Mouse (Mus musculus) left cerebral cortex, adult 6 months (tissue): Measurements from ENCODE around the gene Mcoln1. TPM values are rescaled to one million over a fixed set of nuclear protein-coding genes. Genes with fewer than 3 reads are reported as not detected.

Experiments used
- long read RNA-seq, 2 experiments: library from polyadenylated mRNA; unstranded; transcript quantifications; one replicate each; pipeline ENCODE4 v2.0.0; 2019 to 2020
- polyA plus RNA-seq: library from polyadenylated mRNA; unstranded; fragments of <200 nt; fragmentation: Nextera tagmentation; gene quantifications from 2 replicates; pipeline ENCODE4 v1.2.3, GENCODE M21; 2021

Mcoln1 gene
- polyA plus RNA-seq, result 37.8 and 71.3 TPM in 2 replicates
- long read RNA-seq, experiment 1, transcript Mcoln1-201 (14 exons, 2,065 nt), result major isoform, 184 of 211 reads
- long read RNA-seq, experiment 1, partial matches to known transcripts, result 12 of 211 reads
- long read RNA-seq, experiment 1, other reads (novel, unspliced or antisense), result 15 of 211 reads
- long read RNA-seq, experiment 2, transcript Mcoln1-201 (14 exons, 2,065 nt), result major isoform, 19 of 38 reads
- long read RNA-seq, experiment 2, partial matches to known transcripts, result 13 of 38 reads
- long read RNA-seq, experiment 2, other reads (novel, unspliced or antisense), result 5 of 38 reads

GRCm38 (mm10) chr8:3500235-3501090, at the start of gene Mcoln1:
Gene Mcoln1, plus strand, starts transcription at chr8:3500457.

DNA sequence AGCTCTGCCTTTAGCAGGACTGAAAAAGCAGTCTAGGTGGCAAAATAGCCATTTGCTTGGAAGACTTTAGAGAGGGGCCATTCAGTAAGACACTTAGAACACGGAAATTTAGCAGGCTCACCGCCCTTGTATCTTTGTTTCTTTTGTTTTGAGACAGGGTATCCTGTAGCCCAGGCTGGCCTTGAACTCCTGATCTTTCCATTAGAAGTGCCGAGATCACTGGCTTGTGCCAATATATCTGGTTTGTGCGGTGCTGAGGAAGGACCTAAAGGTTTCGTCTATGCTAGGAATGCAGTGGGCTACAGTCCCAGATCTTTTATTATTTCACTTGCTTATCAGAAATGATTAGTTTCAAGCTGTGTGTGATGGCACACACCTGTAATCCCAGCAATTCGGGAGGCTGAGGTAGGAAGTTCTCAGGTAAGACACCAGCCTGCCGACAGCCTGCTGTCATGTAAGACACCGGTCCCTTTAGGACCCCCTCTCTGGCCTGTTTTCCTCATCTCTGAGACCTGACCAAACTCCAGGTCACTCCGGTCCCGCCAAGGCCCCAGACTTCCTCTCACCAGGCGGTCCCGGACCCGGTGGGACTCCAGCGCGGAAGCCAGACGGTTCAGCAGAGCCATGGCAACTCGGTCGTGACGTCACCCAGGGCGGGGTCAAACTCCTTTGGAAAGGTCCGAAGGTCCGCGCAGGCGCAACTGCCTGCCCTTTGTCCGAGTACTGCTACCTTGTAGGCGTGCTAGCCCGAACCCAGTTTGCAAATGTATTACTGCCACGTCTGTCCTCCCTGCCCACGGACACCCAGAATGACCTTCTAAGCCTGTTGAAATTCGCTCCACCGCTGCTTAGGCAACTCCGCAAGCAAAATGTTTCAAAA, 33.0 kb upstream of the Mcoln1 start, which contains the start of gene Pex11g:
Pex11g (minus strand) TSS at position 675 of the 880 bp plus-strand sequence.

GRCm38 (mm10) chr8:3470562-3470961, 29.7 kb upstream of the Mcoln1 start, which contains the start of gene Tex45:
Gene Tex45, plus strand, starts transcription at chr8:3470862.

DNA sequence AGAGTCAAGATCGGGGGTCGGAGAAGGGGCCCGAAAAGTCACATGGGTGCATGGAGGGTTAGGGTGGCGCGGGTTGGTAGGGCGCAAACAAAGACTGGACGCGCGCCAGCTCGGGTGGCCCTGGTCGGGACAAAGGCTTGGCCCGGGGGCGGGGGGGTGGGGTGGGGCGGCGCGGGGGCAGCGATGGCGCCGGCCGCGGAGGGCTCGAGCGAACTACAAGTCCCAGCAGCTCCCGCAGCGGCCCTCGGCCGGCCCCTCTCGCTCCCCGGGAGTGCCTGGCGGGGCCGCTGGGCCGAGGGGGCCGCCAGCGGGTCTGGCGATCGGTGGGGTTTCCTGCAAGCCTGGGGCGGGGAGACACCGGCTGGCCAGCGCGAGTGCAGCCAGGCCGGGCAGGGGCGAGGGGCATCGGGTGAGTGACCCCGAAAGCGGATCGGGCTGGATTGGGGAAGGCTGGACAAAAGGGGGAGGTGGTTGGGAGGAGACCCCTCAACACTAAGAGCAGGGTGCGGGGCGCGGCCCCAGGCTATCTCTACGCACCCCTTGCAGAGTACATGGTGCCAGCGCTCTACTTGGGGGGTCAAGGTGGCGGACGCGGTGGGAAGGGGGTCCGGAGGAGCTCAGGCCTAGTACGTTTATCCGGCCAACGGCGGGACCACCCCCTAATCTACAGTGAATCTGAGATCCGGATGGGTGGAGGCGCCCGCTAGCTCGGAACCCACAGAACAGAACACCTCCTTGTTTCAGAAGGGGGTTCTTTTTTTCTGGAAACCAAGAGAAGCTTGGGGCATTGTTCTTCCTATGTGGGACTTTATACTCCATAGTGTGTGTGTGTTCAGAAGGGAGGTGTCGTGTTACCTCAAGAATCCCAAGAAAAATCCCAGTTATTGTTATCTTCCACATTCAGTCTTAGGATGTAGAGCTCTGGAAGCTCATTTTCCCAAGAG, 7.1 kb upstream of the Mcoln1 start, which contains the start of gene Zfp358:
Zfp358 (plus strand) TSS at position 238 of the 944 bp plus-strand sequence.

GRCm38 (mm10) chr8:3515260-3515671, 15.0 kb downstream of the Mcoln1 start, which contains the start of gene Pnpla6:
Gene Pnpla6, plus strand, starts transcription at chr8:3515384.

Other genes starting within 250 kb of the Mcoln1 start
- gene Insr, start 220.8 kb upstream of the Mcoln1 start, polyA plus RNA-seq, result 10.0 and 21.4 TPM in 2 replicates
- not detected in 2 replicates for gene A430078G23Rik, start 147.0 kb upstream of the Mcoln1 start, polyA plus RNA-seq
- gene Arhgef18, start 107.5 kb upstream of the Mcoln1 start, polyA plus RNA-seq, result 4.1 and 6.3 TPM in 2 replicates
- 1.1 and 1.6 TPM in 2 replicates for gene Pex11g, start 32.8 kb upstream of the Mcoln1 start, polyA plus RNA-seq
- gene Tex45, start 29.6 kb upstream of the Mcoln1 start, polyA plus RNA-seq, result 0.06 TPM in 1 of 2 replicates, not detected in the other
- gene Zfp358, start 7.3 kb upstream of the Mcoln1 start, polyA plus RNA-seq, result 8.2 and 24.2 TPM in 2 replicates
- 10.3 and 13.0 TPM in 2 replicates for gene Pnpla6, start 14.9 kb downstream of the Mcoln1 start, polyA plus RNA-seq
- 0.14 and 0.26 TPM in 2 replicates for gene C330021F23Rik, start 67.5 kb downstream of the Mcoln1 start, polyA plus RNA-seq
- gene Camsap3, start 86.8 kb downstream of the Mcoln1 start, polyA plus RNA-seq, result 5.9 and 11.8 TPM in 2 replicates
- gene Xab2, start 120.9 kb downstream of the Mcoln1 start, polyA plus RNA-seq, result 21.7 and 27.5 TPM in 2 replicates
- gene Pet100, start 121.1 kb downstream of the Mcoln1 start, polyA plus RNA-seq, result 129 and 140 TPM in 2 replicates
- 0.61 TPM in 1 of 2 replicates, not detected in the other for gene Pcp2, start 125.1 kb downstream of the Mcoln1 start, polyA plus RNA-seq
- 10.6 and 12.6 TPM in 2 replicates for gene Stxbp2, start 130.5 kb downstream of the Mcoln1 start, polyA plus RNA-seq
- 1.0 and 1.8 TPM in 2 replicates for gene Retn, start 155.3 kb downstream of the Mcoln1 start, polyA plus RNA-seq
- gene Mcemp1, start 165.3 kb downstream of the Mcoln1 start, polyA plus RNA-seq, result 0.24 TPM in 1 of 2 replicates, not detected in the other
- 50.2 and 52.3 TPM in 2 replicates for gene Fcor, start 171.9 kb downstream of the Mcoln1 start, polyA plus RNA-seq
- gene Trappc5, start 175.8 kb downstream of the Mcoln1 start, polyA plus RNA-seq, result 22.8 and 24.6 TPM in 2 replicates
- 0.05 TPM in 1 of 2 replicates, not detected in the other for gene Fcer2a, start 193.7 kb downstream of the Mcoln1 start, polyA plus RNA-seq
- gene Clec4g, start 220.2 kb downstream of the Mcoln1 start, polyA plus RNA-seq, result 0.33 TPM in 1 of 2 replicates, not detected in the other
- gene Cd209a, start 248.5 kb downstream of the Mcoln1 start, polyA plus RNA-seq, result 3.2 and 3.4 TPM in 2 replicates